In the genomic region with DNA sequence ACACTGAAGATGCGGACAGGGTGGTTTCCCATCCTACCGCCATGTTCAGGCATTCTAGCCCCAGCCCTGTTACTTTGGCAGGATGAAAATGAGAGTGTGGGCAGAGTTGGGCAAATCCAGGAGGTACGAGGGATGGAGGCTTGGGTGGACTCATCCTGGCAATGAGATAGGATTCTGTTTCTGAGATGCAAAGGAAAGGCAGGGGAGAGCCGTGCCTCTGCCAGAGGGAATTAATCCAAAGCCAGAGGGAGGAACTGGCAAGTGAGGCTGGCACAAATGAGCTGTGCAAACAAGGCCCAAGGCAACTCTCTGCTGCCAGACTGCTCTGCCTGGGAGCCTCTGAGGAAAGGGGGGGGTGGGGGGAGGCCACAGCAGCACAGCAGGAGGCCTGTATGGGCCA, we compare ENCODE assay signal across 12 mouse cellular contexts.
DNase-seq lines count a peak whose midpoint lies in the region; ATAC-seq and TF ChIP-seq lines count a peak whose summit lies in the region.
"Had no signal": no experiment of that assay in that cellular context is flagged by ENCODE, and none has a peak within 500 bp of the region (broad histone marks: within the 10 kb centered on the region; RNA-seq: fewer than 3 reads in every experiment).

No protein-coding gene starts in this region.

- no peaks in the 10 kb centered on the region for H3K4me1 ChIP-seq in thymus, adult 2 months (replicated peaks; ENCODE audit: control insufficient read depth, insufficient read depth, low read length)
- no peaks in the 10 kb centered on the region for H3K4me1 ChIP-seq in liver, postnatal 0 days (ENCODE audit: insufficient read depth)
- H3K4me1 ChIP-seq: limb, embryonic 15.5 days had no signal

- H3K27me3 ChIP-seq in thymus, adult 2 months (ENCODE audit: control insufficient read depth, insufficient read depth, low read length): no peaks in the 10 kb centered on the region
- H3K27me3 ChIP-seq in liver, postnatal 0 days (ENCODE audit: insufficient read depth, low read length): no peaks in the 10 kb centered on the region
- H3K27me3 ChIP-seq: limb, embryonic 15.5 days had no signal

- no peaks in the 10 kb centered on the region for H3K36me3 ChIP-seq in thymus, adult 2 months (ENCODE audit: control insufficient read depth, insufficient read depth, low read length)
- H3K36me3 ChIP-seq in liver, postnatal 0 days (replicated peaks; ENCODE audit: insufficient read depth, low read length): no peaks in the 10 kb centered on the region
- H3K36me3 ChIP-seq: limb, embryonic 15.5 days had no signal

- 89% methylated on average over 4 of the region's 4 CpGs for WGBS in thymus, adult 2 months
- 76% methylated on average over 4 of the region's 4 CpGs for WGBS in liver, postnatal 0 days (ENCODE audit: insufficient replicate concordance)

- H3K9ac ChIP-seq in liver, postnatal 0 days (replicated peaks): no peak overlapping the region
- H3K9ac ChIP-seq: limb, embryonic 15.5 days had no signal

- no peak for TF ChIP-seq EP300 in liver, postnatal 0 days (IDR thresholded peaks at IDR 0.05; ENCODE audit: low read depth)

- no peak overlapping the region for H3K27ac ChIP-seq in thymus, adult 2 months (ENCODE audit: control insufficient read depth, insufficient read depth, low read length)
- H3K27ac ChIP-seq in liver, postnatal 0 days (ENCODE audit: low read depth): no peak overlapping the region
- H3K27ac ChIP-seq: limb, embryonic 15.5 days had no signal

- intact Hi-C loops in left cerebral cortex, postnatal 25 days (cut with DNase I): no loop called here

- ATAC-seq in liver, postnatal 0 days: no peak
- ATAC-seq: intestine, postnatal 0 days had no signal

- TF ChIP-seq CTCF in thymus, adult 2 months (IDR thresholded peaks at IDR 0.05; ENCODE audit: borderline replicate concordance, control insufficient read depth, extremely low read depth, insufficient read depth, low read length, poor library complexity): no peak
- no peak for TF ChIP-seq CTCF in liver, postnatal 0 days (IDR thresholded peaks at IDR 0.05; ENCODE audit: low read depth)

- no peaks in the 10 kb centered on the region for H3K9me3 ChIP-seq in liver, postnatal 0 days (ENCODE audit: low read length)
- H3K9me3 ChIP-seq: limb, embryonic 15.5 days had no signal

- no peak overlapping the region for H3K4me3 ChIP-seq in thymus, adult 2 months (ENCODE audit: control insufficient read depth, insufficient read depth, low read length)
- no peak overlapping the region for H3K4me3 ChIP-seq in liver, postnatal 0 days (ENCODE audit: low read depth, low read length)
- H3K4me3 ChIP-seq: limb, embryonic 15.5 days had no signal

- DNase-seq in brain, embryonic 18.5 days (ENCODE audit: low read depth, low spot score): peak; percentile 42
- peak; percentile 32 for DNase-seq in cerebellum, adult 8-10 months
- DNase-seq in layer of hippocampus, adult 18-20 months (ENCODE audit: low spot score in 2 of 2): peak; percentile 57 to 69
- peak; percentile 33 to 82 for DNase-seq in left cerebral cortex, postnatal 25 days (ENCODE audit: low spot score in 2 of 2)
- DNase-seq in thymus, adult 2 months: no peak
- DNase-seq in ovary, postnatal 14 days (ENCODE audit: low spot score): no peak
- no peak for DNase-seq in adrenal gland, adult 2 months
- no peak for DNase-seq in liver, postnatal 0 days
- DNase-seq: lung, postnatal 4 days; thymus, postnatal 36 days had no signal

- no peak overlapping the region for H3K4me2 ChIP-seq in liver, postnatal 0 days (ENCODE audit: low read depth, low read length)
- H3K4me2 ChIP-seq: limb, embryonic 15.5 days had no signal

- no peak for TF ChIP-seq POLR2A in thymus, adult 2 months (IDR thresholded peaks at IDR 0.05; ENCODE audit: control insufficient read depth, extremely low read depth, insufficient read depth, low read length, poor library complexity)

Comparison
In these comparisons a context has a peak if more than half of its experiments do, and no peak if none do; other contexts are left out.
1. DNase-seq: peak in brain, embryonic 18.5 days (single experiment), cerebellum, adult 8-10 months (single experiment), layer of hippocampus, adult 18-20 months (2 of 2) and left cerebral cortex, postnatal 25 days (2 of 2); none in thymus, adult 2 months (single experiment), ovary, postnatal 14 days (single experiment), adrenal gland, adult 2 months (single experiment) and liver, postnatal 0 days (single experiment).